Mouse (Mus musculus): ENCODE results near the gene Stxbp1. TPM values are rescaled to one million over a fixed set of nuclear protein-coding genes. Genes with fewer than 3 reads are reported as not detected.
A peak's percentile ranks its signal among the peaks of the same experiment; 100 is the strongest.
"Not testable (repeated sequence)": the region's sequence is repeated elsewhere in the genome, so short reads cannot be mapped to it uniquely, and the experiment has no call there.

Gene Stxbp1
- polyA plus RNA-seq, 1 experiment: 666 TPM

DNA sequence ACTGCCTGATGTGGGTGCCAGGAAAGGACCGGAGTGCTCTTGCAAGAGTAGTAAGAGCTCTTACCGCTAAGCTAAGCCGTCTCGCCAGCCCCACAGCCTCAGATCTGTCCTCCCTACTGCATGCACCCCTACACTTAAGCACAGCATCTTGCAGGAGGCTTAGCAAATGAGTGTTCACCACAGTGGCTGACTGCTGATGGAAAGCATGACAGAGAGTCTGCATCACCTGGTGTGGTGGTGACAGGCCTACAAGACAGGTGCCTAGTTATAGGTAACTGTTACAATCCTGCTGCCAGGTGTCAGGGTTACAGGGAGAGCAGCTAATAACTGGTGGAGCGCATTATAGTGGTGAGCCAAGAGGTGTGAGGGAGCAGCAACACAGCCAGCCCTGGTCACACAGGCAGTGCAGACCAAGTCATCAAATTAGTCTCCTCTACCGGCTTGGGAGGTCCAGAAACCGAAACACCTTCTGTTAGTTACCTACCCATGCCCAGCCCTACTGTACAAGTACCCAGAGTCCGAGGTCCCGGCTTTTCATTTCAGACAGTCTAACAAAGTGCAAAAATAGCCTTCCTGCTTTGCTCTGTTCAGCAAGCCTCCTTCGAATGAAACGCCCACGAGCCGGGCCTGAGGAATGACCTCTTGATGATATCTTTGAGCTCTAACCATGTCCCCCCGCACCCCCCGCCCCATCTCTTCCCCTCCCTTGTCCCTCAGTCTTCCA is 28.1 kb upstream of the Stxbp1 start:
- DNase-seq (ENCODE audit: extremely low spot score in 1 of 2, low spot score in 1 of 2): no peak

DNA sequence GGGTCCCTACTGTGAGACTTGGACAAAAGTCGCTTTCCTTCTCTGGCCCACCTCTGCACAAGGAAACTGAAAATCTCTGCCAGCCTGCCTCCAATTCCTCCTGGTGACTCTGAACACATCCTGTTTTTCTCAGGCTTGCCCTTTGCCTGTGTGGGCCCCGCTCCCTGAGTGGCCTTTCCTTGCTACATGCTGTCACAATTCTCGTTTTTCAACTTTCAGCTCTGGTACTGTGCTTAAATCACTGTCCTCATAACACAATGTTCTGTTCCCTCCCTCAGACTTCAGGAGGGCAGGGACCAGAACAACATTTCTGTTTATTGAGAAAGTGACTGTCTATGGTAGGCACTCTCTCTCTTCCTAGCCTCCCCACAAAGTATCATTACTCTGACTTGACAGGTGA is 27.0 kb upstream of the Stxbp1 start:
- no peak for DNase-seq (ENCODE audit: extremely low spot score in 1 of 2, low spot score in 1 of 2)

DNA sequence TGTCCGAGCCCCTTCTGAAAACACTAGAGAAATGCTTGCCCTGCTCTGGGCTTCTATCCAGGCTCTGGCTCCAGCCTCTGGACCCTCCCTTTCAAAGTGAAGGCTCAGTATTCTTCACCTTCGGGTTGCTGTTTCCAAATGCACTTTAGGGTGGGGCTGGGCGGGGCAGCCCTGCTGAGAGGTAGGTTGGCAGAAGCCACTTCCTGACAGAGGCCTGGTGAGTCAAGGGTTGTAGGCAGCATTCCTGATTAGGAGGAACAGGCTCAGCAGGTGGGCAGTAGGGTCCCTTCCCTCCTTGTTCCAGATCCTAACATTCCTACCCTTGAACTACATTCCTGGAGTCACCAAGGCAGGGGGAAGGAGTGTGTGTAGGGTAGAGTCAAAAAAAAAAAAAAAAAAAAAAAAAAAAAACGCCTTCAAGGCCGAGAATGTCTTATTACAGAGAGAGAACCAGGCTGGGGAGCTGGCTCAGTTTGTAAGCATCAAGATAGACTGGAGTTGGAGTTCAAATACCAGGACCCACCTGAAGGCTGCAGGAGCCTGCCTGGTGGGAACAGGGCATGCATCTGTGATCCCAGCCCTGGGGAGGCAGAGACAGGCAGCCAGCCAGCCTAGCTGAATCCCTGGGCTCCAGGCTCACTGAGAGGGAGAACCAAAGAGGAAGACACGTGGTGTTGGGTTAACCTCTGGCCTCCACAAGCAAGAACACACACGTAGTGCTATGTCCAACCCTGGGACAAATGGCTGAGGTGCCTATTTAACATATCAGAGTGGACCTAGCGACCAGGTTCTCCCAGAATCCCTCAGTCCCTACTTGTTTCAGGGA is 23.4 kb upstream of the Stxbp1 start:
- DNase-seq (ENCODE audit: extremely low spot score in 1 of 2, low spot score in 1 of 2): no peak

DNA sequence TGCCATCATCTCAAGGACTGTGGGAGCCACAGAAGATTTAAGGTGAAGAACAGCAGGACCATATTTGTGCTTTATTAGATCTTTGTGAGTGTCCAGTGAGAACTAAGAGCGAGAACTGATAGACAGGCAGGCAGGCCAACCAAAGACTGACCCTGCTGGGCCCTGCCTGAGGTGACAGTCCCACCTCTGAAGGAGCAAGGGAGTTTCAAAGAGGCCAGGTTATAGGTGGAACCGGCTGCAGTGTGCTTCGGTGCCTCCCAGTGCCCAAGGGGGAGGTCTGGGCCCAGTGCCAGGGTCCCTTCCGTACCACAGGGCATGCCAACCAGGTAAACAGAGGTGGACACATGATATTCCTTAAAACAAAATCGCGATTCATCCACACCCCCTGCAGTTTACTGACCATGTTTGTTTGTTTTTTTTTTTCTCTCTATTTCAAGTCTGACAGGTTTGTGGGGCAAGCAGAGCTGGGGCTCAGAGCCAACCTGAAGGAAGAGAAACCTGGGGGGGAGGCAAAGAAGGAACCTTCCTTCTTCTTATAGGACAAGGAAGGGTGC is 22.8 kb upstream of the Stxbp1 start:
- DNase-seq (ENCODE audit: extremely low spot score in 1 of 2, low spot score in 1 of 2): no peak

DNA sequence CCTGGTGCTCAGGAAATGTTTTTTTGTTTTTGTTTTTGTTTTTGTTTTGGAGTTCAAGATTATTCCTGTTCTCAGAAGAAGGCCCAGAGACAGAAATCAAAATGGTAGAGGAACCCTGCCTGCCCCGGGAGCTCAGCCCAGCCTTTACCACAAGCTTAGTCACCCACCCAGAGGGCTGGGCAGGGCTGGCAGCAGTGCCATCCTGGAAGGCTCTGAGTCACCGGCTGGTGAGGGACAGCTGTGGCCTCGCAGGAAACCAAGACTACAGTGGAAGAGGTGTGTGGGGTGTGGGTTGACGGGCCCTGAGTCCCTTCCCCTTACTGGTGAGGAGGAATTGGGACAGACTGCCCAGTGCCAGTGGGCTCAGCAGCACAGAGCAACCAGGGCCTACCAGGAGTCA is 20.3 kb upstream of the Stxbp1 start:
- DNase-seq (ENCODE audit: extremely low spot score in 1 of 2, low spot score in 1 of 2): no peak

DNA sequence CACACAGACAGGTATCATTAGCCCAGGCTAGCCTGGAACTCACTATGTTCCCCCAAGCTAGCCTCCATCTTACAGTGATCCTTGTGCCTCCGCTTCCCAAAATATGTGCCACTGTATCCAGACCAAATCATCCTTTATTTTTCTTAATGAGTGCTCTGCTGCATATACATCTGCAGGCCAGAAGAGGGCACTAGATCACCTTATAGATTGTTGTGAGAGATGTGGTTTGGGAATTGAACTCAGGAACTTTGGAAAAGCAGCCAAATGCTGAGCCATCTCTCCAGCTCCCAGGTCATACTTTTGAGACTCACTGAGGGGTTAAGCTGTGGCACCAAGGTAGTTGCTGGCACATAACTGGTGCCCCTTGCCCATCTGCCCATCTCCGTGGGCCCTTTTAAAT is 17.7 kb upstream of the Stxbp1 start:
- DNase-seq (ENCODE audit: extremely low spot score in 1 of 2, low spot score in 1 of 2): no peak

DNA sequence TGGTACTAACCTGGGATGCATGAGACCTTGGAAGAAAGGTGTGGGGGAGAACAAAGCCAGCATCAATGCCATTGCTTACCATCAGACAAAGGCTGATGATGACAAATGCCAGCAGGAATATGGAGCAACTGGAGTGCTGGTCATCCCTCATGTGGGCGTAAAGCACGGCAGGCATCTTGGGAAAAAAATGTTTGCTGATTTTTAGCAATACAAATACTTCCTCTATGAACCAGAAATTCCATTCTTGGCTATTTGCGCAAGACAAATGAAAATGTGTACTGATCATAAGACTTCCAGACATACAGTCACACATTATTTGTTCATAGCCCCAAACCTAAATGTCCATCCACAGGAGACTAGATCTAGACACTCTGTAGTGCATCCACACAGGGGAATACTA is 16.3 kb upstream of the Stxbp1 start:
- DNase-seq (ENCODE audit: extremely low spot score in 1 of 2, low spot score in 1 of 2): no peak

DNA sequence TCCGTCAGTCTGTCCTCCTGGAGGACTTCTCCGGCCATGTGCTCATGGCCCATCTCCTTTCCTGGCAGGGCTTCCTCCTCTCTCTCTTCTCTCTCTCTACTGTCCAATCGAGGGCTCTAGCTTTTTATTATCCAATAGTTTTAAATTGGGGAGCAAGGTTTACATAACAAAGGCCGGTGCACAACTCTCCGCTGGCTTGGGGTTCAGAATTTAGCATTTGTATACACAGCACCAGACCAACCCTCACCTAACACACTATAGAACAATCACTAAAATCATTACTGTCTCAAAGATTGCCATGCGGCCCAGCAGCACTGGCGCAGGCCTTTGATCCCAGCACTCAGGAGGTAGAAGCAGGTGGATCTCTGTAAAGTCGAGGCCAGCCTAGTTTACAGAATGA is 13.8 kb upstream of the Stxbp1 start:
- no peak for DNase-seq (ENCODE audit: extremely low spot score in 1 of 2, low spot score in 1 of 2)

DNA sequence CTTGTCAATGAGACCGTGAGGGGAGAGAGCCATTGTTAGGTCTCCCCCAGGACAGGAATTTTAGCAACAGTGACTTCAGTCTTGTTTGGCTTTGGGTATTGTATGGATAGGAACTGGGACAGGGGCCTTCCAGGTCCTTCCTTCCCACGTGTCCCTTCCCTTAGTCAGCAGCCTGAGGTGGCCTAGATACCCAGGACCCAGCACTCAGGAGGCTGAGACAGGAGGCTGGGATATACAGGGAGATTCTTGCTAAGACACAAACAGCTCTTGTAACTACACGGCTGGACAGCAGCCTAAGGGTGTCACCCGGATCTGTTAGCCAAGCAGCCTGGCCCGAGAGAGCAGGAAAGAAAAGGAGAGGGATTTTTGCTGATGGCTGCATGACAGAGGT is 12.6 kb upstream of the Stxbp1 start:
- no peak for DNase-seq (ENCODE audit: extremely low spot score in 1 of 2, low spot score in 1 of 2)

DNA sequence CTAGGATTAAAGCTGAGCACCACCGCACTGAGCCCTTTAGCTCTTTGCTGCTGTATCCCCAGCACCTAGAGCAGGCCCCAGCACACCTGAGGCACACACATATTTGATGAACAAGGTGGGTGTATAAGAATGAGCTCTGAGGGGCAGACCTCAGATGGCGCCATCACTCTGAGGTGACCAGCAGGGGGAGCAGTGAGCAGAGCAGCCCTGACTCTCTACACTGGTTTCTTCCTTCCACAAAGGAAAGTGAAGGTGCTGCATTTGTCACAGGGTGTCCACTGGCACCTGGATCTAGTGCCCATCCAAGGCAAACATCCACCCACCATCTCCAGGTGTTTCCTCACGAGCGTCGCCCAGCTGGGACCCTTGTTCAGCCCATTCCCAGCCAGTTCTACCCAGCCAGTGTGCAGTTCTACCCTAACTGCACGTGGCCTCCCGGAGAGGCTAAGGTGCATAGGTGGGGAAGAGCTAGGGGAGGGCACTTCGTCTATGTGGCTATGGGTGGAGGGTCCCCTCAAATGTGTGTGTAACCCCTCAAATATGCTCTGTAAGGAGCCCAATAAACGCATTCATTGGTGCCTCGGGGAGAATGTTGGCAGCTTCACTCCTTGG is 12.1 kb upstream of the Stxbp1 start:
- no peak for DNase-seq (ENCODE audit: extremely low spot score in 1 of 2, low spot score in 1 of 2)

DNA sequence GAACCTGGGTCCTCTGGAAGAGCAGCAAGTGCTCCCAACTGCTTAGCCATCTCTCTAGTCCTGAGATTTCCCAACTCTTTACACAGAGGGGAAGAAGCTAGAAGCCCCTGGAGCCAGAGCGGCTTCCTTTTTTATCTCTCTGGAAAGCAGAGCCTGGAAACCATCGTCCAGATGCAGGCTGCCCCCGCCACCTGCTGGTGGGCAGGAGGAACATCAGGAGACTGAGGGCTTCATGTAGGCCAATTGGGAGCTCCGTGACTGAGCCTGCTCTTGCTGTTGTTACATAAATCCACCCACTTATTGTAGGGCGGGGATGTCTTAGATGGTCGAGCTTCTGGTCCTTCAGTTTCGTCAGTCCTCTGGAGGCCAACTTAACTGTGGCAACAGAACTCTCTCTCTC is 10.5 kb upstream of the Stxbp1 start:
- DNase-seq (ENCODE audit: extremely low spot score in 1 of 2, low spot score in 1 of 2): peak in 1 of 2 experiments; percentile 90

DNA sequence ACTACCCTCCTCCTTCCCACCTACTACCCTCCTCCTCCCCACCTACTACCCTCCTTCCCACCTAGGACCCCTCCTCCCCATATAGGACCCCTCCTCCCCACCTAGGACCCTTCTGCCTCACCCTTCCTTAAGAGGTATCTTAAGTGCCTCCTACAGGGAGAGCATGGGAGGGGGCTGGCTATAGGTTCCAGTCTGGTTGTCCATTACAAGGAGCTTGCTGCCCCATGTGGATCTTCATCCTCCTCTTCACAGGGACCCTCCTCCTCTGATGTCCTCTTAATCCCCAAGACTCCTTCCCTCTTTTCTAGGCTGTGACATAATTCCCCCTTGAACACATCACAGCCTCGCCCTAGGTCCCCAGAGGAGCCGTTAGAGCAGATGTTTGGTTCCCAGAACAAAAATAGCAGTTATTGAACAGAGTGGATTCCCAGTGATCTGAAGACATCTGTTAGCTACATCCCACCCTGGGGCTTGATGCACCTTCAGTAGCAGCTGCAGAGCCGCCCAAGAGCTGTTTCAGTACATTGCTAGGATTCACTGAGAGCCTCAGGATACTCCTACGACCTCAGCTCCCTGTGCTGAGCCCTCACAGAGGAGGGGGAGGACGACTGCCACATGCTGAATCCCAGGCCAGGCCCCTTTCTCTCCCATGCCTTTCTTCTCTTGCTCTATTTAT is 8.9 kb upstream of the Stxbp1 start:
- no peak for DNase-seq (ENCODE audit: extremely low spot score in 1 of 2, low spot score in 1 of 2)

DNA sequence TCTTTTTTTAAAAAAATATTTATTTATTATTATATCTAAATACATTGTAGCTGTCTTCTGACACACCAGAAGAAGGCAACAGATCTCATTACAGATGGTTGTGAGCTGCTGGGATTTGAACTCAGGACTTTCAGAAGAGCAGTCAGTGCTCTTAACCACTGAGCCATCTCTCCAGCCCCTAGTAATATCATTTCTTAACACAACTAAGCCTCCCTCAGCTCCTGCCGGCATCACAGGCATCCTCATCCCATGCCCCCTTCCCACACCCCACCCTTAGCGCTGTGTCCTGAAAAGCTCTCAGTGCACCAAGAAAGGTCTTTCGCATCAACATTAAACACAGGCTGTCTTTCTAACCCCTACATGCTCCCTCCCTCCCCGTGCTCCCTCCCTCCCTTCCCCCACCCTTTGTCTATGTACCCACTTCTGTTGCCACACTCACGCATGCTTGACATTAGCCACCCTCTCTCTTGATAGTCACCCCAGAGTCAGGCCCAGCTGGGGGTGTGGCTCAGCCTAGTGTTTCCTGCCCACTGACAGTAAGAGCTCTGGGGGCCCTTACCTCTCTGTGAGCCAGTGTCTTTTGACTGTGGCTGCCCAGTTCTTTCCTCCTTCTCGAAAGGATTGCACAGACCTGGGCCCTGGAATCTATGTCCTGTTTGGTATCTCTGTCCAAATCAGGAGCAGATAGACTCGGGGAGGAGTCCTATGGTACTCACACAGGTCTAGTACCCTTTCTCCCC is 8.2 kb upstream of the Stxbp1 start:
- no peak for DNase-seq (ENCODE audit: extremely low spot score in 1 of 2, low spot score in 1 of 2)

DNA sequence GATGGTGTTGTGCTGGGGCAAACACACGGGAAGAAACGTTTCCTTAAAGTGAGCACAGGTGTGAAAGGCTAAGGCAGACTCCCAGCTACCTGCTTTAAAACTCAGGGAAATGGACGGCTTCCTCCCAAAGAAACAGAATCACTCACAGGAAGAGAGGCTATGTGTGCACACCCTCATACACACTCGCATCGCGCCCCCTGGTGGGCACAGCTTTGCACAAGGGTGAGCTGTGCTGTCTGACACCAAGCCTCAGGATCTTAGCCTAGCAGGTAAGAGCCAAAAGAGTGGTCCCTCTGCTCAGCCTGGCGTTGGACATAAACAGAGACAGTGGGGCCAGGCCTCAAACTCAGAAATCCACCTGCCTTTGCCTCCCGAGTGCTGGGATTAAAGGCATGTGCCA is 7.2 kb upstream of the Stxbp1 start:
- DNase-seq (ENCODE audit: extremely low spot score in 1 of 2, low spot score in 1 of 2): peak; percentile 67 to 96

DNA sequence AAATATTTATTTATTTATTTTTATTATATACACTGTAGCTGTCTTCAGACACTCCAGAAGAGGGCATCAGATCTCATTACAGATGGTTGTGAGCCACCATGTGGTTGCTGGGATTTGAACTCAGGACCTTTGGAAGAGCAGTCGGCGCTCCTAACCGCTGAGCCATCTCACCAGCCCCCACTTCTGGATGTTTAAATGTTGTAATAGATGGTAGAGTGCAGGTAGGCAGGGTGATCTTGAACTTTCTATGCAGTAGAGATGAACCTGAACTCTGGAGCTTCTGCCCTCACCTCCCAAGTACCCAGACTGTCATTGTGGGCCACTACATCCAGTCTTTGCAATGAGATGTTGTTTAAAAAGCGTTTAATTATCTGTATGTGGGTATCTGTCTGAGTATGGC is 6.7 kb upstream of the Stxbp1 start:
- DNase-seq (ENCODE audit: extremely low spot score in 1 of 2, low spot score in 1 of 2): not testable (repeated sequence)

DNA sequence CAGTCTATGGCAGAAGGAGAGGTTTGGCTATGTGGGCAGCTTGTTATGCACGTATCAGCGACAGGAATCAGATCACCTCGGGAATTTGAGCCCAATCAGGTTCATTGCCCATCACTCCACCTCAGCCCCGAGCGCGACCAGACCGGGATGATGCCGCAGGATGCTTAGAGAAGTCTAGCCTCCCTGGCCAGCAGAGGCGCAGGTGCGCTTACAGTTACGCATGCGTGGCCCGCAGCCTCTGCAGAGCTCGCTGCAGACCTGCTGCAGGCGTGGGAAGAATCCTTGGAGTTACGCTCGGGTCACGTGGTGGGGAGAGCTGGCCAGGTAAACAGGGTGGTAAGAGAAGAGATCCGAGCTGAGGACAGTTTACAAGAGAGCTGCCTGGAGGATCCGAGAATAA is 5.1 kb upstream of the Stxbp1 start:
- peak in 1 of 2 experiments; percentile 84 for DNase-seq (ENCODE audit: extremely low spot score in 1 of 2, low spot score in 1 of 2)

DNA sequence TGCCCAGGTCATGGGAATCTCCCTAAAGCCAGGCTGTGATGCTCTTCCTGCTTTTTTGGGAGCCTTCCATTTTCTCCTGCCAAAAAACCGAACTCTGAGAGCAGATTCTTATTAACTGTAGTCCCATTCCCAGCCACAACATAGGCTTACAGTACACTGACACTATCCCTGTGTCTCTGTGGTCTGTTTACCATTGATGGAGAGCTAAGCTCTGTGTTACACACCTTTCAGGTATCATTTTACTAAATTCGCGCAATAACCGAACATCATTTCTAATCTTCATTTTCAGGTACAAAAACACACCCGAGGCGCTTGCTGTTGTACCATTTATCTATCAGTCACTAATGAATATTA is 400 bp upstream of the Stxbp1 start:
- no peak for DNase-seq (ENCODE audit: extremely low spot score in 1 of 2, low spot score in 1 of 2)

DNA sequence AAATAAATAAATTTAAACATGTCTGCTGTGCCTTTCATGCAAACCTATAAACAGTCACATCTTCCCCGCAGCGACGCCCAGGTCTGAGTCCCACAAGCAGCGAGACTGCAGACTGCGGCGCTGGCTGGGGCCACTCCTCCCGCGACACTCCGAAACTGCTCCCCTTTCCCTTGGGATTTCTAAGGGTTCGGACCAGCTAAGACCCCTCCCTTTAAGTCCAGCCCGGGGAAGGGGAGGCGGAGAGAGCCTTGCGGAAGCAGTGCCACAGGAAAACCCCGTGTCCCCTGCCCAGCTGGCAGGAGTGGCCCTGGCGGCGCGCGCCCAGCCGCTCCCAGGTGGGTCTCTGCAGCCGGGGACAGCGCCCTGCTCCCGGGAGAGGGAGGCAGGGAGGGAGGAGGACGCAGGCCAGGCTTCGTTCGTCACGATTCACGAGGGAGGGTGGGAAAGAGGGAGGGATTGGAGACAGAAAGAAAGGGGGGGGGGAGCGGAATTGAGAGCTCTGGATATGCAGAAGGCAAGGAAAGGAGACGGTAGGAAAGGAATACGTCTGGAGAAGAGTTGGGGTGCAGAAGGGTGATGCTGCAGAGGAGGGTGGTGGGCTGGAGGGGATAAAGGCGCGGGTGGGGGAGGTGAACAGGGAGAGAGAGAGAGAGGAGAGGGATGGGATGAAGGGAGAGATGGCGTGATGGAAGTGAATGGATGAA is 792 bp downstream of the Stxbp1 start:
- peak; percentile 44 to 78 for DNase-seq (ENCODE audit: extremely low spot score in 1 of 2, low spot score in 1 of 2)

DNA sequence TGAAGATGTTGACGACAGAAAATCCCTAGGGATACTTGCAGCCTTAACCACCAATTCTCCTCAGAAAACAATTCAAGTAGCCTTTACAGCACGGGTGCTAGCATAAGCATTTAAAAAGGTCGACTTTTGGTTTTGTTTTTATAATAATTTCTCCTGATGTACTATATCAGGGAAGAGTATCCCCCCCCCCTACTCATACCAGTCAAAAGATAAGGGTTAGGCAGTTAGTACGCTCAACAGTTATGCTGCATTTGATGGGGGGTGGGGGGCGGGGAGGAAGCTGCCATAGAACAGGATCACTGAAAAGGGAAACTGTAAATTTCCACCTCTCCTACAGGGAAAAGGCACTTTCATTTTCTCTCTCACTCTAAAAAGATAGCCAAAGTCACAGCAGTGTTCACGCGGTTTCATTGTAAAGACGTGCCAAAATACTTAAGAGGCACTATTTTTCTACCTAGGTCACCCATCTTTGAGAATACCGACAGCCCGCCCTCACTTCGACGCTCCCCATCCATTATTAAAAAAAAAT is 1.4 kb downstream of the Stxbp1 start:
- DNase-seq (ENCODE audit: extremely low spot score in 1 of 2, low spot score in 1 of 2): no peak
